25 mouse cellular contexts compared by ENCODE assay signal in the genomic region with DNA sequence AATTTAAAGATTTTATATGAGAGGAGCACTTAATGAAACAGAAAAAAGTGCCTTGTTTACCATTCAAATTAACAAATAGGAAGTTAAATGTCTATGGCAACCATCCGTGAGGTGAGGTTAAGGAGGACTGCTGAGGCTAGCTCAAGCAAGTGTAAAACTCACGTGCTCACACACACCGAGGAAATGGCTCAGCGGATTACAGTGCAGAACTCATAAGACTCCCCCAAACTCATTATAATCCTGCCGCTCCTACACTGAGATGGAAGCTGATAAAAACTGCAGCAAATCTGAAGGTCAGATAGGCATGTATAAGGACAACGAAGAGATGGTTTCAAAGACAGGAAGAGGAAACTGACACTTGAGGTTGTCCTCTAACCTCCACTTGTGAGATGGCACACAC. TPM values are rescaled to one million over a fixed set of nuclear protein-coding genes. Genes with fewer than 3 reads are reported as not detected.
DNase-seq lines count a peak whose midpoint lies in the region; ATAC-seq and TF ChIP-seq lines count a peak whose summit lies in the region.
"Had no signal": no experiment of that assay in that cellular context is flagged by ENCODE, and none has a peak within 500 bp of the region (broad histone marks: within the 10 kb centered on the region; RNA-seq: fewer than 3 reads in every experiment).

No protein-coding gene starts in this region.

- TF ChIP-seq POLR2A in ES-Bruce4 (IDR thresholded peaks at IDR 0.05; ENCODE audit: insufficient read depth, low read length), result no peak
- TF ChIP-seq POLR2A in cerebellum, adult 2 months (IDR thresholded peaks at IDR 0.05; ENCODE audit: borderline replicate concordance, insufficient read depth, low read length), result no peak

- DNase-seq in heart, adult 8-10 months (ENCODE audit: low spot score), result no peak
- peak; percentile 19 for DNase-seq in 416B (ENCODE audit: low read depth)
- no peak for DNase-seq in cerebellum, adult 2 months
- no peak for DNase-seq in left cerebral cortex, postnatal 10 days (ENCODE audit: extremely low spot score in 1 of 2, low spot score in 2 of 2)
- DNase-seq: adrenal gland, adult 2 months; cerebellum, adult 11-12 months; cerebellum, postnatal 14 days; forebrain, postnatal 0 days; gastrocnemius, postnatal 25 days; heart, adult 18-20 months; heart, postnatal 4 days; kidney, postnatal 36 days had no signal

- ATAC-seq in heart, embryonic 13.5 days (ENCODE audit: extremely low read depth, insufficient number of reproducible peaks, low FRiP score, low TSS enrichment), result no peak
- no peak for ATAC-seq in midbrain, embryonic 16.5 days
- ATAC-seq: forebrain, postnatal 0 days; intestine, embryonic 16.5 days; lung, postnatal 0 days; Patski had no signal

- intact Hi-C loops in left cerebral cortex, postnatal 10 days (cut with DNase I), result no loop called here

- no peaks in the 10 kb centered on the region for H3K27me3 ChIP-seq in heart, embryonic 13.5 days (replicated peaks)
- no peaks in the 10 kb centered on the region for H3K27me3 ChIP-seq in ES-Bruce4 (ENCODE audit: control insufficient read depth, insufficient read depth, low read length, poor library complexity, severe bottlenecking)
- no peaks in the 10 kb centered on the region for H3K27me3 ChIP-seq in midbrain, embryonic 16.5 days (ENCODE audit: control insufficient read depth, insufficient read depth, low read depth, low read length)
- H3K27me3 ChIP-seq in cerebellum, adult 2 months (ENCODE audit: control insufficient read depth, insufficient read depth, low read length), result no peaks in the 10 kb centered on the region
- H3K27me3 ChIP-seq: heart, embryonic 15.5 days; hindbrain, embryonic 15.5 days; kidney, embryonic 15.5 days; Patski had no signal

- peaks cover 50% of the 10 kb centered on the region for H3K36me3 ChIP-seq in heart, embryonic 13.5 days
- H3K36me3 ChIP-seq in ES-Bruce4 (ENCODE audit: control insufficient read depth, insufficient read depth, low read length, poor library complexity, severe bottlenecking) (peaks cover 39% of the 10 kb centered on the region), macrophage (ENCODE audit: inconsistent target) (peaks cover 21% of the 10 kb centered on the region)
- no peaks in the 10 kb centered on the region for H3K36me3 ChIP-seq in midbrain, embryonic 16.5 days (ENCODE audit: control insufficient read depth, insufficient read depth, low read length)

- no peak overlapping the region for H3K4me3 ChIP-seq in heart, embryonic 13.5 days
- H3K4me3 ChIP-seq in ES-Bruce4 (ENCODE audit: low read depth, low read length) (no peak overlapping the region), macrophage (ENCODE audit: inconsistent target) (no peak overlapping the region)
- H3K4me3 ChIP-seq in midbrain, embryonic 16.5 days (ENCODE audit: low read depth, low read length), result no peak overlapping the region
- no peak overlapping the region for H3K4me3 ChIP-seq in cerebellum, adult 2 months (replicated peaks; ENCODE audit: insufficient read depth, low read depth, low read length)
- H3K4me3 ChIP-seq: heart, embryonic 15.5 days; hindbrain, embryonic 15.5 days; kidney, embryonic 15.5 days had no signal

- H3K9me3 ChIP-seq in heart, embryonic 13.5 days, result no peaks in the 10 kb centered on the region
- no peaks in the 10 kb centered on the region for H3K9me3 ChIP-seq in ES-Bruce4 (replicated peaks; ENCODE audit: control insufficient read depth, insufficient read depth, low read length, poor library complexity, severe bottlenecking)
- no peaks in the 10 kb centered on the region for H3K9me3 ChIP-seq in midbrain, embryonic 16.5 days (replicated peaks; ENCODE audit: control insufficient read depth, low read length, poor library complexity, severe bottlenecking)
- H3K9me3 ChIP-seq: heart, embryonic 15.5 days; hindbrain, embryonic 15.5 days; kidney, embryonic 15.5 days had no signal

- H3K27ac ChIP-seq in heart, embryonic 13.5 days (replicated peaks), result no peak overlapping the region
- H3K27ac ChIP-seq in ES-Bruce4 (ENCODE audit: insufficient read depth, low read length) (no peak overlapping the region), macrophage (peak overlapping the region; percentile 5; the same call in 1 of the 2 replicates)
- H3K27ac ChIP-seq in midbrain, embryonic 16.5 days (ENCODE audit: low read length), result no peak overlapping the region
- no peak overlapping the region for H3K27ac ChIP-seq in cerebellum, adult 2 months (ENCODE audit: insufficient read depth, low read length)
- H3K27ac ChIP-seq: heart, embryonic 15.5 days; hindbrain, embryonic 15.5 days; kidney, embryonic 15.5 days had no signal

- H3K79me2 ChIP-seq in macrophage (ENCODE audit: inconsistent target), result peaks cover 92% of the 10 kb centered on the region

- peaks cover 36% of the 10 kb centered on the region for H3K4me1 ChIP-seq in heart, embryonic 13.5 days
- H3K4me1 ChIP-seq in ES-Bruce4 (ENCODE audit: control insufficient read depth, insufficient read depth, low read length), result peaks cover 3% of the 10 kb centered on the region
- peaks cover 25% of the 10 kb centered on the region for H3K4me1 ChIP-seq in midbrain, embryonic 16.5 days (ENCODE audit: control insufficient read depth, insufficient read depth, low read length)
- peaks cover 2% of the 10 kb centered on the region; the same call in 1 of the 2 replicates for H3K4me1 ChIP-seq in cerebellum, adult 2 months (ENCODE audit: control insufficient read depth, insufficient read depth, low read length)

- no peak for TF ChIP-seq EP300 in ES-Bruce4 (IDR thresholded peaks at IDR 0.05; ENCODE audit: insufficient read depth, low read depth, low read length)

- no peak for TF ChIP-seq CTCF in ES-Bruce4 (IDR thresholded peaks at IDR 0.05; ENCODE audit: low read depth, low read length)
- no peak for TF ChIP-seq CTCF in cerebellum, adult 2 months (IDR thresholded peaks at IDR 0.05; ENCODE audit: borderline replicate concordance, insufficient read depth, low read depth, low read length)

- no peak overlapping the region for H3K9ac ChIP-seq in heart, embryonic 13.5 days
- peak overlapping the region; percentile 8; the same call in 1 of the 2 replicates for H3K9ac ChIP-seq in ES-Bruce4 (ENCODE audit: low read depth, poor library complexity, severe bottlenecking)
- H3K9ac ChIP-seq in midbrain, embryonic 16.5 days (ENCODE audit: low read depth, low read length), result no peak overlapping the region
- H3K9ac ChIP-seq: forebrain, postnatal 0 days; heart, embryonic 15.5 days; hindbrain, embryonic 15.5 days; kidney, embryonic 15.5 days had no signal

- WGBS in heart, embryonic 13.5 days, result 63% methylated on average over 6 of the region's 6 CpGs
- 22% methylated on average over 6 of the region's 6 CpGs for WGBS in macrophage (ENCODE audit: missing documents)
- 77% methylated on average over 6 of the region's 6 CpGs for WGBS in midbrain, embryonic 16.5 days
- WGBS in cerebellum, adult 2 months, result 50% methylated on average over 6 of the region's 6 CpGs

- H3K4me2 ChIP-seq in heart, embryonic 13.5 days, result peak overlapping the region; percentile 7; the same call in 1 of the 2 replicates
- H3K4me2 ChIP-seq in midbrain, embryonic 16.5 days (ENCODE audit: low read length), result no peak overlapping the region
- H3K4me2 ChIP-seq: heart, embryonic 15.5 days; hindbrain, embryonic 15.5 days; kidney, embryonic 15.5 days; midbrain, embryonic 11.5 days had no signal

RNA-seq across cellular contexts. Expression of gene Morf4l1, which starts 5.2 kb away (rescaled TPM):
- polyA plus RNA-seq in heart, embryonic 13.5 days (2015; fragmentation: Nextera tagmentation; extraction: Ambion mirVana), result 332 and 344 TPM in 2 replicates
- total RNA-seq in heart, adult 8-10 months (2022), result 100 to 1,000 TPM; 219 to 244 (median 237) TPM
- polyA plus RNA-seq in ES-Bruce4 (2011; ENCODE audit: insufficient read depth, insufficient read length, low read depth, missing spikeins) (647 and 696 TPM in 2 replicates), macrophage (2018) (377 to 571 TPM (median 378 TPM) in 3 replicates)
- 100 to 1,000 TPM; 267 to 473 (median 379) TPM for total RNA-seq in macrophage (2018; cell fraction: chromatin; rRNA removed)
- 100 to 1,000 TPM; 308 to 444 (median 369) TPM for total RNA-seq in macrophage (2018; cell fraction: cytosol; rRNA removed)
- total RNA-seq in macrophage (2018; cell fraction: nucleus; rRNA removed), result 100 to 1,000 TPM; 206 to 324 (median 272) TPM
- polyA plus RNA-seq in midbrain, embryonic 16.5 days (2015; fragmentation: Nextera tagmentation; extraction: Ambion mirVana), result 627 and 665 TPM in 2 replicates
- 468 and 520 TPM in 2 replicates for polyA plus RNA-seq in cerebellum, adult 2 months (2012; rRNA removed)
- total RNA-seq in left cerebral cortex, postnatal 10 days (2021), result 100 to 1,000 TPM; 407 to 420 TPM

RNA-seq across cellular contexts. Expression of gene Adamts7, which starts 53.5 kb away (rescaled TPM):
- polyA plus RNA-seq in heart, embryonic 13.5 days (2015; fragmentation: Nextera tagmentation; extraction: Ambion mirVana), result 6.8 and 7.9 TPM in 2 replicates
- total RNA-seq in heart, adult 8-10 months (2022), result 10 to 100 TPM; 11.2 to 18.0 (median 12.8) TPM
- polyA plus RNA-seq in ES-Bruce4 (2011; ENCODE audit: insufficient read depth, insufficient read length, low read depth, missing spikeins) (4.2 and 4.7 TPM in 2 replicates), macrophage (2018) (not detected in 3 replicates)
- total RNA-seq in macrophage (2018; cell fraction: chromatin; rRNA removed), result 1 to 10 TPM in 1 of 26 experiments, under 1 TPM in 9, not detected in 16; 0.12 to 1.4 (median 0.35) TPM
- total RNA-seq in macrophage (2018; cell fraction: cytosol; rRNA removed), result under 1 TPM in 7 of 26 experiments, not detected in 19; 0.03 to 0.10 (median 0.09) TPM
- under 1 TPM in 3 of 26 experiments, not detected in 23; 0.12 to 0.55 (median 0.23) TPM for total RNA-seq in macrophage (2018; cell fraction: nucleus; rRNA removed)
- polyA plus RNA-seq in midbrain, embryonic 16.5 days (2015; fragmentation: Nextera tagmentation; extraction: Ambion mirVana), result 7.0 and 8.8 TPM in 2 replicates
- 0.34 and 0.49 TPM in 2 replicates for polyA plus RNA-seq in cerebellum, adult 2 months (2012; rRNA removed)
- total RNA-seq in left cerebral cortex, postnatal 10 days (2021), result 1 to 10 TPM in 1 of 2 experiments, under 1 TPM in 1; 0.94 to 1.1 TPM
- total RNA-seq: megakaryocyte progenitor cell, adult 5-6 weeks; monocyte, adult 5-6 weeks had no signal

RNA-seq across cellular contexts. Expression of gene Ctsh, which starts 55.4 kb away (rescaled TPM):
- 46.5 and 49.8 TPM in 2 replicates for polyA plus RNA-seq in heart, embryonic 13.5 days (2015; fragmentation: Nextera tagmentation; extraction: Ambion mirVana)
- 10 to 100 TPM; 43.8 to 66.2 (median 55.1) TPM for total RNA-seq in heart, adult 8-10 months (2022)
- polyA plus RNA-seq in ES-Bruce4 (2011; ENCODE audit: insufficient read depth, insufficient read length, low read depth, missing spikeins) (3.1 and 4.9 TPM in 2 replicates), macrophage (2018) (421 to 733 TPM (median 673 TPM) in 3 replicates)
- total RNA-seq in macrophage (2018; cell fraction: chromatin; rRNA removed), result 100 to 1,000 TPM; 245 to 581 (median 440) TPM
- 100 to 1,000 TPM; 403 to 905 (median 562) TPM for total RNA-seq in macrophage (2018; cell fraction: cytosol; rRNA removed)
- 100 to 1,000 TPM; 222 to 887 (median 616) TPM for total RNA-seq in macrophage (2018; cell fraction: nucleus; rRNA removed)
- polyA plus RNA-seq in midbrain, embryonic 16.5 days (2015; fragmentation: Nextera tagmentation; extraction: Ambion mirVana), result 20.0 and 25.2 TPM in 2 replicates
- polyA plus RNA-seq in cerebellum, adult 2 months (2012; rRNA removed), result 13.8 and 16.3 TPM in 2 replicates
- total RNA-seq in left cerebral cortex, postnatal 10 days (2021), result 10 to 100 TPM; 23.4 to 25.5 TPM
